Mouse (Mus musculus) thymus, adult 2 months (tissue): ENCODE data around the gene Myh9.

Experiments used
- CTCF ChIP-seq: fragments of 200-500 bp; IDR thresholded peaks from 2 replicates; pipeline ENCODE4 v1.5.1; 2012; ENCODE audit warnings: mild to moderate bottlenecking, control low read depth, low read length, moderate library complexity, borderline replicate concordance; ENCODE audit not compliant: control insufficient read depth, poor library complexity, insufficient read depth; ENCODE audit errors: extremely low read depth
- POLR2A ChIP-seq: fragments of 200-500 bp; IDR thresholded peaks from 2 replicates; pipeline ENCODE4 v1.6.1; 2012; ENCODE audit warnings: mild to moderate bottlenecking, low read length, control low read depth, moderate library complexity; ENCODE audit not compliant: control insufficient read depth, poor library complexity, insufficient read depth; ENCODE audit errors: extremely low read depth

- TF ChIP-seq CTCF (no peak), POLR2A (no peak)
Observed at GRCm38 (mm10) chr15:77763702-77764101, 78.3 kb downstream of the Myh9 start.
